Mouse (Mus musculus) kidney, adult 2 months (tissue): ENCODE measurements around the gene Atp23.

Experiments
- CTCF ChIP-seq: fragments of 200-500 bp; conservative IDR thresholded peaks from 2 replicates; pipeline ENCODE4 v1.5.1; 2011; ENCODE audit warnings: low read depth, mild to moderate bottlenecking, control low read depth, low read length, moderate library complexity, mixed read lengths; ENCODE audit not compliant: insufficient read depth, insufficient read length
- POLR2A ChIP-seq: fragments of 200-500 bp; IDR thresholded peaks from one replicate; pipeline ENCODE4 v1.6.1; 2011; ENCODE audit warnings: low read depth, low read length, control low read depth

- TF ChIP-seq CTCF (no peak), POLR2A (no peak)
Measured at GRCm38 (mm10) chr10:126904221-126904620, 3.1 kb upstream of the Atp23 start.
